Mouse (Mus musculus): ENCODE results near the gene Ncor1.
"Not testable (repeated sequence)": the region's sequence is repeated elsewhere in the genome, so short reads cannot be mapped to it uniquely, and the experiment has no call there.

Gene Ncor1

DNA sequence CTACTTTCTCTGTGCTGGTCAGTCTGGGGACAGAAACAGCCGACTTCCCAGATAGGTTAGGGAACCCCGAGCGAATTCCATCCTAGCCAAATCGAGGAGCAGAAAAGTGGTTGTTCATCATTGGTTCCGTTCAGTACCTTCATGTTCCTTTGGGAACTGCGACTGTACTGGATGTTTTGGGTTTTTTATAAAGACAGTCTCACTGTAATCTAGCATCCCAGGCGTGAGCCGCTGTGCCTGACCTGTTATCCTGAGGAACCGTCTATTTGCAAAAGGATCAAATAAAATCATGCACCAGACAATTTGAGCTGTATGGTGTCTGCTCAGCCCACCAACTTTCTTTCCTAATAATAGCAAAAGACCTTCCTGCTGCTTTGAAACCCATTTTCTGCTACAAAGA is 439 bp upstream of the Ncor1 start:
- DNase-seq (ENCODE audit: low read depth, low spot score) = no peak

DNA sequence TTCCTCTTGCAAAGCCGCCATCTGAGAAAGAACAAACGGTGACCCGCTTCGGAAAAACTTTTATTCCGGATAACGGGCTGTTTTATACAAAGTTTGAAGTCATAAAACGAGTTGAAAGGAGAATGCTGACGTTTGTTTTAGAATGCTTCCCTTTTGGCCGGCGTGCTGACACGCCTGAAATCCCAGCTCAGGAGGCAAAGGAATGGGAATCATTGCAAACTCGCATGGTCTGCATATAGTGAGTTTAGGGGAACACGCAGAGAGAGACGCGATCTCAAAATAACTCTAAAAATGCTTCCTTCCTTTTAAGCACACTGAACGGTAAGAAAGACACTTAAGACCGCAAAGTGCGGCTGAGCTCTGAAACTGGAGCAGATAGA is 460 bp downstream of the Ncor1 start:
- no peak for DNase-seq (ENCODE audit: low read depth, low spot score)

DNA sequence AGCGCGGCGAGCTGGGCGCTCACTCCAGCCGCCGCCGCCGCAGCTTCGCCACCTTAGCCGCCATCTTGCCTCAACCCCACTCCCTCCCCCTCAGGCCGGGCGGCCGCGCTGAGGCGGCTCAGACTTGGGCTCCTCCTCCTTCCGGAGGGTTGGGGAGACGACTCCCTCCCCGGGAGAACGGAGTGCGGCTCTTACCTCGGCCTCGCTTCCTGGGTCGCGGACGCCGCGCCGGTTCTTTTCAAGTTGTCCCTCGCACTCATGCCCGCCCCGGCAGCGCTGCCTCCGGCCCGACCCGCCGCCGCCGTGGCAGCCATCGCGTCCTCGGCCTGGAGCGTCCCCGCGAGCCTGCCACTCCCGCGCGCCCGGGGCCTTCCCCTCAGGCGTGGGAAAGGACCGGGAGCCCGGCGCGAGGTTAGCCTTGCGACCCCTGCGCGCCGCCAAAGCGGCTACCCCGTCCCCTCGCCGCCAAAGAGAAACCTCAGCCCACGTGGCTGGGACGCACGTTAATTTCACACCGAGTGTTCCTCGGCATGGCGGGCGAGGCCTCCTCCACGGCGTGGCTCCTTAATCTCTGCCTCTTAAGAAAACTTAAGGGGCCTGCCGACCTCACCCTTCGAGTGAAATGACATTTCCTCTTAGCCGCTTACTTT is 975 bp downstream of the Ncor1 start:
- DNase-seq (ENCODE audit: low read depth, low spot score) = peak; percentile 94

DNA sequence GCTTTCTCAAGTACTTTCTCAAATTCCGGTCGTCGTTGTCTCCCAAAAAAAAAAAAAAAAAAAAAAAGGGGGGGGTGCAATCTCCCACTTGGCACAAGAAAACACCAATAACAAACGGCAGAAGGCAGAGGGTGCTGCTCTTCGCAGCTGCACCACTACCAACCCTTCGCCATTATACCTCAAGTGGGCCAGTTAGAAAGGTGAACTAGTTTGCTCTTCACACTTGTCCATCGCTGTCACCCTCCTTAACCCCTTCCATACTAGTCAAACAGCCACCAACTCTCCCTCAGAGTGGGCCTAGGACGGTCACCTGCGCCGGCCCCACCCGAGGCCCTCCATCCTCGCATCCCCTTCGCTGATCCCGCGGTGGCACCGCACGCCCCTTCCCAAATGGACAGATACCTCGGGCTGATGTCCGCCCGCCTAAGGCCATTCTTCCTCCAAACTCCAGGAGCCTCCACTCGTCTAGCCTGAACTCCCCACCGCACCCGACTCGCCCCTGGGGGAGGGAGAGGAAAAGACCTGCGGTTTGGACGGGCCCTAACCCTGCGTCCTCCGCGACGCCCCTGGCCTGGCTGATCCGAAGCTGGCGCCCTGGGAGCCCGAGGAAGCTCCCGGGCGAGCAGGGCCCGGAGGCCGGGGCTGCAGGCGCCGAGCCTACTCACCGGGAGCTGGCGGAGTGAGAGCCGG is 1.7 kb downstream of the Ncor1 start:
- DNase-seq (ENCODE audit: low read depth, low spot score) = peak; percentile 70

DNA sequence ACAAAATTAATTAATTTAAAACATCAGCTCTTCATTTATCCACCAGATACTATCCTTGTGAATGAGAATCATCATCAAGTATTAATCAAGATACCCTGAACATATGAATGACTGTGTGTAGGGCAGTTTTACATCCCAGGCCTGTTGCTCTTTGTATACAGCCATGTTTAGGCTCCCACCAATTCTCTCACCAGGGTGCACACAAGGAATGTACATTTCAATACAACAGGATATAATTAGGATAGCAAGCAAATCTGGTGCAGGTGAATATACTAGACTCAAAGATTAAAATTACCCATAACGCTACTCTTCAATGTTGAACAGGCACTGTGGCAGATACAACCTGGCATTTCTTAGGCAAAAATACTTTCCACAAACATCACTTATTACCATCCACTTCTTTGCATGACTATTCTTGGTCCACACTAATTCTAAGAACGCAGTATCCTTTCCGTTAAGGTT is 2.3 kb downstream of the Ncor1 start:
- DNase-seq (ENCODE audit: low read depth, low spot score) = no peak

DNA sequence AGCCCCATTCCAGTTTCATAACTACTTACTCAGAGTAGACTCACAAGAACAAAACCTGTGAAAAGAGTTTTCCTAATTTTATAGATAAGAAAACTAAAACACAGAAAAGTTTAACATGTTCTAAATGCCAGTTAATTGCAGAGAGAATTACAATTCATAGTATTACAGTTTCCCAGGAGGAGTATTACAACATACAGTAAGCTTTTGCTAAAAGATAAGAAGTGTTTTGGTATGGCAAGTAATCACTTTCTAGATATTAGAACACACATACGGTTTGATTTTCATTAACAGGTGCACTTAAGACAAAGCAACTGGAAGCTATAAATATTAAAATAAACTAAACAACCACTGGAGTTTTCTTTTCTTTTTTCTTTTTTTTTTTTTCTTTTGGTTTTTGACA is 3.1 kb downstream of the Ncor1 start:
- no peak for DNase-seq (ENCODE audit: low read depth, low spot score)

DNA sequence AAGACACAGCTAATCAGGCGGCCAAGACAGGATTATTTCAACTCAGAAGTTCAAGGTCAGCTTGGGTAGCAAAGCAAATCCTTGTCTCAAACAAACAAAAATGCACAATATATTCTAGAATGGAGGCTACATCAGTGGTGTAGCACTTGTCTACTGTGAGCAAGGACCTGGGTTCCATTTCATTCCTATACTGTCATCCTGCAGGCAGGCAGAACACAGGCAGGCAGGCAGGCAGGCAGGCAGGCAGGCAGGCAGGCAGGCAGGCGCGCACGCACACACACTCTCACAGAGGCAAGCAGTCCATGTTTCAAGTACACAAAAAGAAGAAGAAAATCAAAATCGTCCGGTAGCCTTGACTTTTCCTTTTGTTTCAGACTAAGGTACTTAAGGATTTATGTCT is 9.4 kb downstream of the Ncor1 start:
- DNase-seq (ENCODE audit: low read depth, low spot score) = no peak

DNA sequence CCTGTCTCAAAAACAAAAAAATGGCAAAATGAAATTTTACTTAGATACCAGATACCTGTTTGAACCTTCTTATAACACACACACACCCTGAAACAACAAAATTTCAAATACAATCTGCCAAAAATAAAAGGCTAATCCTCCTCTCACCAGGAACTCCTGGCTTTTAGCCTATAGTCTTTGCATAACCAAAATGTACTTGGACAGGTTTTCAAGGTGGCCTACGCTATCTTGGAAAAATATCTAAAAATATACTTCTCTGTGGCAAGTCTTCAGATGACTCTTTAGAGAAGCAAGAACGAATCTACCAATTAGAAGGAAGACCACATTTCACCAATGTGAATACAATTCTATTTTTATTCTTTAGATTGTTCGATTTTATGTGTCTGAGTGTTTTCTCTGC is 12.5 kb downstream of the Ncor1 start:
- DNase-seq (ENCODE audit: low read depth, low spot score) = no peak

DNA sequence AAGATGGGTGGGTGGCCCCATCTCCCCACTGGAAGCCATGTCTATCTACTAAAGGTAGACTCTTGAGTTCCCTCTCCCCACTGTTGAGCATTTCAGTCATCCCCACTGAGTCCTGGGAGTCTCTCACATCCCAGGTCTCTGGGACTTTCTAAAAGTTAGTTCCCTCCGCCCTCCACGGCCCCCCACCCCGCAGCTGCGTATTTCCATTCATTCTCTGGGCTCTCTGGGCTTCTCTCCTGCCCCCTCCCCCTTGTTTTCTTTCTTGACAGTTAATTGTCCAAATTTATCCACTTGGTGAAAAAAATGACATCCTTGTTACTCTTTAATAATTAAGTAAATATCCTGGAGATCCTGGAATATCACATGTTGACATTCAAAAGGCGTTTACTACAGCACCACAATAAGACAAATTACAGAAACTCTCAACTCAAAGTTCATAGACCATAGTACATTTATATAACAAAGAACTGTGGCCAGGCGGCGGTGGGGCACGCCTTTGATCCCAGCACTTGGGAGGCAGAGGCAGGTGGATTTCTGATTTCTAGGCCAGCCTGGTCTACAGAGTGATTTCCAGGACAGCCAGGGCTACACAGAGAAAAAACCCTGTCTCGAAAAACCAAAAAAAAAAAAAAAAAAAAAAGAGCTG is 17.5 kb downstream of the Ncor1 start:
- DNase-seq (ENCODE audit: low read depth, low spot score) = no peak

DNA sequence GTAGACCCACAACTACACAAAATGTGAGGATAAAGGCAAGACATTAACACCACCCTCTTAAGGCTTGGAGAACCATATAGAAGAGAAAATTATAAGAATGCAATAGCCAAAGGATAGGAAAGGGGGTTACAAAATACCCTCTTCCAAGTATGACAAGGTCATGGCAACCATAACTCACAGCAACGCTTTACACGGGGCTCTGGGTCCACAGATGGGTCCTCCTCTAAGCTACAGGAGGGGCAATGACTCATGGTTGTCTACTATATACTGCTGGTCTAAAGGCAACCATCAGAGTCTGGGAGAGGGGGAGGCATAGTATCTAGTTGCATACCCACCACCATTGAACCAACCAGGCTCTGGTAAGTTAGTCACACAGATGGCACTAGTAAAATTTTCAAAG is 26.1 kb downstream of the Ncor1 start:
- no peak for DNase-seq (ENCODE audit: low read depth, low spot score)

DNA sequence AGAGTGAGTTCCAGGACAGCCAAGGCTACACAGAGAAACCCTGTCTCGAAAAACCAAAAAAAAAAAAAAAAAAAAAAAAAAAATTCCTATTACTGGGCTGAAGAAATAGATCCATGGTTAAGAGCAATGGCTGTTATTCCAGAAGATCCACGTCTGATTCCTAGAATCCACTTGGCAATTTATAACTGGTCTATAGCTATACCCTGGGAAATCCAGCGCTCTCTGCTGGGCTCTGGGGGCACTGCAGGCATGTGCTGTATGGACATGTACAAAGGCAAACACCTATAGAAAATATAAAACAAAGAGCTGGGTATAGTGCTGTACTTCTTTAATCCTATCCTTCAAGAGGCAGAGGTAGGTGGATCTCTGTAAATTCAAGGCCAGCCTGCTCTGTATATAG is 31.2 kb downstream of the Ncor1 start:
- DNase-seq (ENCODE audit: low read depth, low spot score) = peak; percentile 66

DNA sequence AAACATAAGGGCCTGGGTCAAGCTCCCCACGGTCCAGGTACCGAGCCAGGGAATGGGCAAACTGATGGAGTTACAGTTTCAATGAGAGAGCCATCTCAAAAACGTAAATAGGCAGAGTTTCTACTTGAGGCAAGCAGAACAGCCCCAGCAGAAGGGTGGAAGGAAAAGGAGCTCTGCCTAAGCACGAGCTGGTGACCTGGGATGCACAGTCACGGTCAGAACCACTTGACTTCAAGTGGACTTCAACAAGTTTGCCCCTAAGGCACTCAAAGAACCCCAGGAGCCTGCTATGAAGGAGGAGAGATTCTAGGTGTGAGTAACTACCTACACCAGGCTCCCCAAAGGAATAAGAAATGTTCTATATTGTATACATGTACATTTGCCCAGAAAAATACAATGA is 32.1 kb downstream of the Ncor1 start:
- no peak for DNase-seq (ENCODE audit: low read depth, low spot score)

DNA sequence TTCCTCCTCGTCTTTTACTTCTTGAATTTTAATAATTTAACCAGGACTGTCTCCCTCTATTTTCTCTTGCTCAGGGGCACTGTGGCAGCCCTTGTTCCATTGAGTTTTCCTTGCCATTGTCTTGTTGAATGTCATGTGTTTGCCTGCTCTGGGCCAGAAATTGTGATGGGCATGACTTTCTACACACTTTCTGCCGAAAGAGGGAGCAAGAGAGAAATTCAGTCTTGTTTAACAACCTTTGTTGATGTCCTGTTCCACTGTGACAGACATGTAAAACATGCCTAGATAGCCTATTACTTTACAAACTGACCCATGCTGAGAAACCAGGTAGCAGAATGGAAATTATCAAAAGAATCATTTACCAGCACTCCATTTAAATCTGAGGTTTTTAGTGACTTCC is 33.8 kb downstream of the Ncor1 start:
- DNase-seq (ENCODE audit: low read depth, low spot score) = peak; percentile 27

DNA sequence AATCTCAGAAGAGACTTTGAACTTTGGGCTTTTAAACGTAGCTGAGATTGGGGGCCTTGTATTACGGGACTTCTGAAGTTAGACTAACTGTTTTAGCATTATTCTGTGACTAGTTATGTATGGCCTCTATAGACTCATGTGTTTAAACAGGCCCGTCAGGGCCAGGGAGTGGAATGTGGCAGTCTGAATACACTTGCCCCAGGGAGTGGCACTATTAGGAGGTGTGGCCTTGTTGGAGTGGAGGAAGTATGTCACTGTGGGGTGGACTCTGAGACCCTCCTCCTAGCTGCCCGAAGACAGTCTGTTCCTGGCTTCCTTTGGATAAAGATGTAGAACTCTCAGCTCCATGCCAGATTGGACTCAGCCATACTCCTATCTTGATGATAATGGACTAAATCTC is 43.3 kb downstream of the Ncor1 start:
- DNase-seq (ENCODE audit: low read depth, low spot score) = no peak

DNA sequence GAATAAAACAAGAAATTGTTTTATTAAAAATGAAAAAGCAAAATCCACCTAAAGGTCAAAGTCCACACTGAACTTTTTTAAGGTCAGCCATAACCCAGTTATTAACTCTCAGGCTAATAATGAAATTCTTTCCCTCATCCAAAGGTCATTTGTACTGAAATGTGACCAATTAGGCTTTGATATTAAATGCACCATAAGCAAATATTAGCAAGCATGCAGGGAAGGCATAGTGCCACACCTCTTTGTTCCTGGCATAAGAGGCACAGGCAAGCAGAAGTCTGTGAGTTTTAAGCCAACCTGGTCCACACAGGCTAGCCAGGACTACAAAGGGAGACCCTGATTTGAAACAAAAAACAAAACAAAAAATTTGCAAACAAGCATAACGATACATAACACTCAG is 48.7 kb downstream of the Ncor1 start:
- DNase-seq (ENCODE audit: low read depth, low spot score) = peak; percentile 19

DNA sequence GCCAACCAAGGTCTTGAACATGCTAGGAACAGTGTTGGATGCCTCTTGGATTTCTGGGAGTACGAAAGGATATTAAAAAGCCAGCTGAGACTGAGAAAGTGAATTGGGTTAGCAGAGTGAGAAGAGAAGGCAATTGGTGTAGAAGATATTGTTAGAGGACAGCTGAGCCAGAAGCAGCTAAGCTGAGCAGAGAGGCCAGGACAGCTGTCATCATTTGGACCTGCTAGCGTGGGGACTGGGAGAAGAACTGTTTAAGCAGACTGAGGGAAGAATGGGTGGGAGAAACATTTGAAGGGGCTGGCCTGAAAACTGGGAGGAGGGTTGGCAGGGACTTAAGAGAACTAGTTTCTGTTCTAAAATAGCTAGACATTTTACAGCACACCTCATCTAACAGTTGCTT is 49.5 kb downstream of the Ncor1 start:
- no peak for DNase-seq (ENCODE audit: low read depth, low spot score)

DNA sequence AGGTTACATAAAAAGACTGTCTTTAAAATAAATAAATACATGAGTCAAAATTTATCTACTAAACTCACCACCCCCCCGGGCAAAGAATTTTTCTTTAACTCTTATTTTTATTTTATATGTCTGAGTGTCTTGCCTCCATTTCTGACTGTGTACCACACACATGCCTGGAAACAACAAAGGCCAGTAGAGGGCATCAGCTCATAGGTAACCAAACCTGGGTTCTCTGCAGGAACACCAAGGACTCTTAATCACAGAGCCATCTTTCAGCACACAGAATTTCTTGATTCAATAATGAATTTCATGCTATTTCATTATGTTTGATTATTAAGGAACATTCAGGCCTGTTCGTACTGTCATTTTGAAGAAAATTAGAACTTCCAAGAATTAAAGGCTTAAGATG is 61.9 kb downstream of the Ncor1 start:
- DNase-seq (ENCODE audit: low read depth, low spot score) = peak; percentile 70

DNA sequence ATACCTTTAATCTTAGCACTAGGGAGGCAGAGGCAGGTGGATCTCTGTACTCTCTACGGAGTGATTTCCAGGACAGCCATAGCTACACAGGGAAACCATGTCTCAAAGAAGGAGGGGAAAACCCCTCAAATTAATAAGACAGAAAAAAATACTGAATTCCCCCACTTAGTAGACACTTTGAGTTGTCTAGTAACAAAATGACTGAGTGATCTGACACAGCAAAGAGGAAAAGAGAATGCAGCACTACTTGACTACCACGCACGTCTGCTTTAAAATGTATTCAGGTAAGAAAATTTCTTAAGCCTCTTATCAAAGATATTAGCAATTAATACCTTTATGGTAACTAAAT is 70.0 kb downstream of the Ncor1 start:
- no peak for DNase-seq (ENCODE audit: low read depth, low spot score)

DNA sequence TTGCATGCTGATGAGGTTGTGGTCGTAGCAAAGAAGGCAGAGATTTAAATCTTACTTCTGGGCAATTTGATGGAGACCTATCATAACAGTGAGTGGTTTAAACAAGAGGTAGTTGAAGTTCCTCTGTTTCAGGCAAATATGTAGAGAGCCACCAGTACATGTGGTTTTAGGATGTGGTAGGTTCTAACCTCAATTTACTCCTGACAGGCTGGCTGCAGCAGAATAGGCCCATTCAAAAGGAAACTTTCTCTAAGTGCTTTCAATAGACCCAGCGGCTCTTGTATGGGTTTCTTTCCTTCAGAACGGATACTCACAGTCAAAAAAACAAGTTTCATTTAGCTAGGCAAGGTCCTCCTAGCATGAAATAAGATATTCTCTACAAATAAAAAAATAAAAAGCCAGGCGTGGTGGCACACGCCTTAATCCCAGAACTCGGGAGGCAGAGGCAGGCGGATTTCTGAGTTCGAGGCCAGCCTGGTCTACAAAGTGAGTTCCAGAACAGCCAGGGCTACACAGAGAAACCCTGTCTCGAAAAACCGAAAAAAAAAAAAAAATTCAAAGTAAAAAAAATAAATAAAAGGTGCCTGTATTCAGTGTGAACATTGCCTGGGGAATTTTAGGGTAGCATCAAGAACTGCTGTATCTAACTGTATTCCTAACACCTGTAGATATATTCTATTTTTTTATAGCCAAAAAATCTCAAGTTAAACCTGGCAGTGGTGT is 70.6 kb downstream of the Ncor1 start:
- DNase-seq (ENCODE audit: low read depth, low spot score) = no peak

DNA sequence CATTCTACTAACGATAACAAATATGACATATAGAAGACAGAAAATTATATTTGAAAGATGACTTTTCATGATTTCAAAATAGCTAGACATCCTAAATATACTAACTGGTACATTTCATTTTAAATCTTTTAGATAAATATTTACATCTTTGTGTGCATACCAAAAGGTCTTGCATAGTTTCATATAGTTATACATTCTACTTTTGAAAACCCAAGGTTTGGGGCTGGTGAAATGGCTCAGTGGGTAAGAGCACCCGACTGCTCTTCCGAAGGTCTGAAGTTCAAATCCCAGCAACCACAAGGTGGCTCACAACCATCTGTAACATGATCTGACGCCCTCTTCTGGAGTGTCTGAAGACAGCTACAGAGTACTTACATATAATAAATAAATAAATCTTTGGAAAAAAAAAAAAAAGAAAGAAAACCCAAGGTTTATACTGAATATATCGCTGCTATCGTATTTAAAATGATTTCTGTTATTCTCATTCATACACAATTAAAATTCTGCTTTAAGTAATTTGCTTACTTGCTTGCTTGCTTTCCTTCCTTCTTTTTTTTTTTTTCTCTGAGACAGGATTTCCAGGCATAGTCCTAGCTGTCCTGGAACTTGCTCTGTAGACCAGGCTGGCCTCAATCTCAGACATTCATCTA is 81.0 kb downstream of the Ncor1 start:
- DNase-seq (ENCODE audit: low read depth, low spot score) = not testable (repeated sequence)

DNA sequence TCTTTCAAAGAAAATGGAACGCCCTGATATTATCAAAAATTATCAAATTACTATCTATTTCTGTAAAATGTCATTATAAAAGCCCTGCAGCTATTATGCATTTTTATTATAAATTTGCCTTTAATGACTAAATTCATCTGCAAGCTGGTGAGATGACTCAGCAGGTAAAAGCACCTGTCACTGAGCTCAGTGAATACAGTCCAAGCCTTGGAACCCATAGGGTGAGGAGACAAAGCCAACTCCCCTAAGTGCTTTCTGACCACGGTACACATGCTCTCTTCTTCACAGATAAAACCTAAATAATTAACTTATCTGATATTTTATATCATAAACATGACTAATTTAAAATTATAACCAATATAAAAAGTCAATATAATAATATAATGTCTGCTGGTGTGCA is 86.6 kb downstream of the Ncor1 start:
- DNase-seq (ENCODE audit: low read depth, low spot score) = no peak

DNA sequence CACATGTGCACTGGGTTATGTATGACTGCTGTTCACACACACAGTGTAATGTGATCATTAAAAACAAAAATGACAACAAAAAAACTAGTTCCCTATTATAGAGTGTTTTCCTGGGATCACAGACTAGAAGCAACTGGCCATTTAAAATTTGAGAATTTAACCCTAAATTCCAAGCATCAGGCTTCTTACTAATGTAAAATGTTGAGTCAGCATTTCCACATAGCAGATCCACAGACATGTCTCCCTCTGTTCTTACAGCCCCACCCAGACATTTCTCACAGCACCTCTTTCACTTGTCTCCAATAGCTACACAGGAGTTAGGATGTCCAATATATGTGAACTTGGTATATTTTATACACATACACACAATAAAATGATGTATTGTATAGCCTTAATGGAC is 88.4 kb downstream of the Ncor1 start:
- no peak for DNase-seq (ENCODE audit: low read depth, low spot score)

Measured in CD4-positive, CD25-positive, alpha-beta regulatory T cell, adult 2 months (primary cell).